Mouse (Mus musculus): Measurements from ENCODE around the gene Olfr1217. TPM values are rescaled to one million over a fixed set of nuclear protein-coding genes. Genes with fewer than 3 reads are reported as not detected.

Olfr1217 gene
- polyA plus RNA-seq (2017; shearing (Covaris generic)): under 1 TPM; 0.07 to 0.11 TPM

GRCm38 (mm10) chr2:89031965-89032364 is at the start of gene Olfr1217:
TSS of gene Olfr1217 (minus strand) at chr2:89032065.

GRCm38 (mm10) chr2:89061087-89061486 is 29.2 kb upstream of the Olfr1217 start, which contains the start of gene Olfr1218:
TSS of gene Olfr1218 (minus strand) at chr2:89061187.

GRCm38 (mm10) chr2:89018240-89018639 is 13.6 kb downstream of the Olfr1217 start, which contains the start of gene Olfr1216:
TSS of gene Olfr1216 (minus strand) at chr2:89018340.

GRCm38 (mm10) chr2:89006873-89007272 is 25.0 kb downstream of the Olfr1217 start, which contains the start of gene Olfr1215:
TSS of gene Olfr1215 (minus strand) at chr2:89006973.

GRCm38 (mm10) chr2:88992553-88992952 is 39.3 kb downstream of the Olfr1217 start, which contains the start of gene Olfr1214:
TSS of gene Olfr1214 (minus strand) at chr2:88992653.

GRCm38 (mm10) chr2:88980181-88980580 is 51.7 kb downstream of the Olfr1217 start, which contains the start of gene Gm13762:
TSS of gene Gm13762 (minus strand) at chr2:88980281.

Other genes with a start within 250 kb of the Olfr1217 start
- not detected for gene Olfr1201, start 239.0 kb downstream of the Olfr1217 start, polyA plus RNA-seq (2017; shearing (Covaris generic))
- gene Olfr1202, start 217.6 kb downstream of the Olfr1217 start, polyA plus RNA-seq (2017; shearing (Covaris generic)): under 1 TPM in 1 of 2 experiments, not detected in 1; 0.04 TPM
- 1 to 10 TPM in 1 of 2 experiments, under 1 TPM in 1; 0.17 to 1.2 TPM for gene Olfr1205, start 202.3 kb downstream of the Olfr1217 start, polyA plus RNA-seq (2017; shearing (Covaris generic))
- gene Olfr1204, start 182.8 kb downstream of the Olfr1217 start, polyA plus RNA-seq (2017; shearing (Covaris generic)): under 1 TPM in 1 of 2 experiments, not detected in 1; 0.06 TPM
- gene Olfr1206, start 168.8 kb downstream of the Olfr1217 start, polyA plus RNA-seq (2017; shearing (Covaris generic)): under 1 TPM in 1 of 2 experiments, not detected in 1; 0.61 TPM
- gene Olfr1208, start 129.8 kb downstream of the Olfr1217 start, polyA plus RNA-seq (2017; shearing (Covaris generic)): 1 to 10 TPM in 1 of 2 experiments, not detected in 1; 1.9 TPM
- under 1 TPM; 0.04 to 0.37 TPM for gene Olfr1209, start 116.9 kb downstream of the Olfr1217 start, polyA plus RNA-seq (2017; shearing (Covaris generic))
- gene Olfr1211, start 94.0 kb downstream of the Olfr1217 start, polyA plus RNA-seq (2017; shearing (Covaris generic)): not detected
- gene Olfr1212, start 78.1 kb downstream of the Olfr1217 start, polyA plus RNA-seq (2017; shearing (Covaris generic)): under 1 TPM in 1 of 2 experiments, not detected in 1; 0.16 TPM
- not detected for gene Gm13762, start 51.8 kb downstream of the Olfr1217 start, polyA plus RNA-seq (2017; shearing (Covaris generic))
- under 1 TPM in 1 of 2 experiments, not detected in 1; 0.23 TPM for gene Olfr1214, start 39.4 kb downstream of the Olfr1217 start, polyA plus RNA-seq (2017; shearing (Covaris generic))
- under 1 TPM; 0.49 to 0.53 TPM for gene Olfr1215, start 25.1 kb downstream of the Olfr1217 start, polyA plus RNA-seq (2017; shearing (Covaris generic))
- gene Olfr1216, start 13.7 kb downstream of the Olfr1217 start, polyA plus RNA-seq (2017; shearing (Covaris generic)): not detected
- not detected for gene Olfr1218, start 29.1 kb upstream of the Olfr1217 start, polyA plus RNA-seq (2017; shearing (Covaris generic))
- not detected for gene Olfr1219, start 51.4 kb upstream of the Olfr1217 start, polyA plus RNA-seq (2017; shearing (Covaris generic))
- gene Olfr1220, start 74.8 kb upstream of the Olfr1217 start, polyA plus RNA-seq (2017; shearing (Covaris generic)): under 1 TPM; 0.08 to 0.62 TPM
- gene Olfr1221, start 85.2 kb upstream of the Olfr1217 start, polyA plus RNA-seq (2017; shearing (Covaris generic)): not detected
- gene Olfr1222, start 101.0 kb upstream of the Olfr1217 start, polyA plus RNA-seq (2017; shearing (Covaris generic)): not detected
- under 1 TPM in 1 of 2 experiments, not detected in 1; 0.30 TPM for gene Olfr1223, start 119.5 kb upstream of the Olfr1217 start, polyA plus RNA-seq (2017; shearing (Covaris generic))
- gene Olfr1224-ps1, start 132.0 kb upstream of the Olfr1217 start, polyA plus RNA-seq (2017; shearing (Covaris generic)): not detected
- under 1 TPM; 0.06 to 0.77 TPM for gene Olfr1225, start 142.6 kb upstream of the Olfr1217 start, polyA plus RNA-seq (2017; shearing (Covaris generic))
- gene Olfr1226, start 168.0 kb upstream of the Olfr1217 start, polyA plus RNA-seq (2017; shearing (Covaris generic)): not detected
- gene Olfr1228, start 222.0 kb upstream of the Olfr1217 start, polyA plus RNA-seq (2017; shearing (Covaris generic)): 1 to 10 TPM in 1 of 2 experiments, under 1 TPM in 1; 0.42 to 1.1 TPM